Mouse (Mus musculus): ENCODE measurements around the gene Osbpl3.

Gene Osbpl3

DNA sequence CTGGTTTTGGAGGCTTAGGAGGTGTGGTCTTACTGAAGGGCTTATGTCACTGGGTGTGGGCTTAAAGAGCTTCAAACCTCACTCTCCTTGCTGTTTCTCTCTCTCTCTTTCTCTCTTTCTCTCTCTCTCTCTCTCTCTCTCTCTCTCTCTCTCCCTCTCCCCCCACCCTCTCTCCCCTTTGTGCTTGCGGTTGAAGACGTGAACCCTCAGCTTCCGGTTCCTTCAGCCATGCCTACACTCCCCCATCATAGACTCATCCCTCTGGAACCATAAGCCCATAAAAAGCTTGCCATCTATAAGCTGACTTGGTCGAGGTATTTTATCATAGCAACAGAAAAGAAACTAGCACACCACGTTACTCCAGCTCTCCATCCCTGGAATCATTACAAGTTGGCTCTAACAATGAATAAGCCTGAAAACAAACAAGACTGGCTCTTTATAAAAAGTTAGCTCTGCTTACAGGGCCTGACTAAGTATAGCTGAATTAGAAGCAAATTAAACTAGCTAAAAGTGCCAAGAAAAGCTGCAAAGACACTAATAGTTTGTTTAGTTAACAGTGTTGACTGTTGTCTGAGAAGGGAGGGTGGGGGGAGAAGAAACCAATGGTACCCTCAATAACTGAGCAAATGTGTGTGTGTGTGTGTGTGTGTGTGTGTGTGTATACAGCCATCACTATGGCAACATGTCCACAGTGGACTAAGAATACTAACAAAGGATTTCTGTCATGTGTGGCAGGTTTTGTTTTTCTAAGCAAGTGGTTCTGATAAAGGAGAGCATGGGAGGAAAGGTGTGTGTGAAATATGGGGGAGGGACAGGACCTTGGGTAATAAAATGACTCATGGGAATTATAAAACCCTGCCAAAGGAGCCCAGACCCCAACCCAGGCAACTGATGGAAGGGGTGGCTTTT lies 83.2 kb downstream of the Osbpl3 start:
- DNase-seq (ENCODE audit: low spot score in 2 of 2) = no peak

DNA sequence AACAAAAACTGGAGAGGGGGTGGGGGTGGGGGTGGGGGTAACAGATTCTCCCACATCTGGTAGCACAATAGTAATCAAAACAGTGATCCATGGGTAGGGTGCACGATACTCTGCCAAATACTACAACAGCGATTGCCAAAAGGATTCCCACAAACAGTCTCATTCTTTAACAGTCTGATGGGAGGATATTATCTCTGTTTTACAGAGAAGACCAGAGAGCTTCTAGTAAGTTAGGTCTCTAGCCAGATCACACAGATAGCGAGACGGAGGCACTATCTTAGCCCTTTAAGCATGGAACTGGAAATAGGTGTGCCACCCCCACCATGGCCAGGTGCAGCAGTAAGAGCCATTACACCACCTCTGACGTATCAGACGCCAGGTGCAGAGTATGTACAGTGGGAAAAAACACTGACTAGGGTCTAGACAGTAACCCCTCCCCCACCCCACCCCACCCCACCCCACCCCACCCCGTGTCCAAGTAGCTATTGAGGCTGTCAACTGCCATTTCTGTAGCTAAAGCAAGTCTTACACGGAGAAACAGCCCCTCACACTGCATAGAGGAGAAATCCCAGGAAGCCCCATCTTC lies 84.4 kb downstream of the Osbpl3 start:
- DNase-seq (ENCODE audit: low spot score in 2 of 2) = no peak

GRCm38 (mm10) chr6:50368502-50369292 lies 87.3 kb downstream of the Osbpl3 start:
- DNase-seq (ENCODE audit: low spot score in 2 of 2) = no peak

DNA sequence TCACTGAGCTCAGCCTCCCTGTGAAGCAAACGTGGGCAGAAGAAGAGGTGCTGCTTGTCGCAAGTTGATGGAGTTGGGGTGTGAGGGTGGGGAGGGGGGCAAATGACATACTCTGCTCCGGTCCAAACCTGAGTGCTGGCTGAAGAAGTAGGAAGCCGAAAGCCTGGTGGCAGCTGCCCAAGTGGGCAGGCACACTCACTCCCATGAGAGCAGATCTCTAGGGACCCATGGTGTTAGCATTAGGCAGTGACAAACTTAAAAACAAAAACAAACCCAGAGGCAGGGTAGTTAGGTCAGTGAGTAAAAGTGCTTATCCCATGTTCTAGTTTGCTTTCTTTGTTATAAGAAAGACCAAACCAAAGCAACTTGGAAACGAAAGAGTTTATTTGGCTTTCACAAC lies 88.2 kb downstream of the Osbpl3 start:
- no peak for DNase-seq (ENCODE audit: low spot score in 2 of 2)

- DNase-seq (ENCODE audit: low spot score in 2 of 2) = peak; percentile 69 to 81
Measured at GRCm38 (mm10) chr6:50366724-50367123, 89.3 kb downstream of the Osbpl3 start.

- no peak for DNase-seq (ENCODE audit: low spot score in 2 of 2)
Measured at GRCm38 (mm10) chr6:50366319-50366718, 89.7 kb downstream of the Osbpl3 start.

GRCm38 (mm10) chr6:50364364-50364763 lies 91.6 kb downstream of the Osbpl3 start:
- no peak for DNase-seq (ENCODE audit: low spot score in 2 of 2)

DNA sequence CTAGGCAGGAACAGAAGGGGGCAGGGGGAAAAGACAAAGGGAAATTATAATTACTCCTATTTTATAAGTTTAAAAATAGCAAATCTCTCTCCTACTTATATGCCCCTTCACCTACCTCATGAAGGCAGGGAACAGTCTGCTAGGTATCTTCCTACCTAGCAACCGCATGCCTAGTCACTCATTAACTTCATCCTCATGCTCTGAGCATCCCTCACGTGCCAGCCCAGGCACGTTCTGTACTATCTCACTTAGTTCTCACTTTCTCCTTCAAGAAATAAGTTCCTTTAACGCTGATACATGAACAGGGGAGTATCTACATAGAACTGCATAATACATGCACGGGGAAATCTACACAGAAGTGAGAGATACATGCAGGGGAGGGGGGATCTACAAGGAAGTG lies 92.6 kb downstream of the Osbpl3 start:
- DNase-seq (ENCODE audit: low spot score in 2 of 2) = no peak

GRCm38 (mm10) chr6:50362704-50363261 lies 93.2 kb downstream of the Osbpl3 start:
- no peak for DNase-seq (ENCODE audit: low spot score in 2 of 2)

DNA sequence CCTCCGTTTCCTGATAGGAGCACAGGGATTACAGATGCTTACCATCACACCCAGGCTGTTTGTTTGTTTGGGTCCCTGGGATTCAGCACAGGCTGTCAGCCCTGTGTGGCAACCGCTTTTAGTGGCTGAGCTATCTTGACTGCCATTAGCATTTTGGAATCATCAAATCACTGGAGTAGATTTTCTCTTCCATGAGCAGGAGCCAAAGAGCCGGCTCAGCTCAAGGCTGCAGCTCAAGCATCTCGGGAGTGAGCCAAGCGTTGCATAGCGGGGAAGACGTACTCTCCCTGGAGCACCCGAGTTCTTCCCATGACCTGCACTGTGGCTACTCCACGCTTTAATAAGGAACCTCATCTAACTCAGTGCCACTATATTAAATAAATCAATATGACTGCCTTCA lies 93.8 kb downstream of the Osbpl3 start:
- no peak for DNase-seq (ENCODE audit: low spot score in 2 of 2)

DNA sequence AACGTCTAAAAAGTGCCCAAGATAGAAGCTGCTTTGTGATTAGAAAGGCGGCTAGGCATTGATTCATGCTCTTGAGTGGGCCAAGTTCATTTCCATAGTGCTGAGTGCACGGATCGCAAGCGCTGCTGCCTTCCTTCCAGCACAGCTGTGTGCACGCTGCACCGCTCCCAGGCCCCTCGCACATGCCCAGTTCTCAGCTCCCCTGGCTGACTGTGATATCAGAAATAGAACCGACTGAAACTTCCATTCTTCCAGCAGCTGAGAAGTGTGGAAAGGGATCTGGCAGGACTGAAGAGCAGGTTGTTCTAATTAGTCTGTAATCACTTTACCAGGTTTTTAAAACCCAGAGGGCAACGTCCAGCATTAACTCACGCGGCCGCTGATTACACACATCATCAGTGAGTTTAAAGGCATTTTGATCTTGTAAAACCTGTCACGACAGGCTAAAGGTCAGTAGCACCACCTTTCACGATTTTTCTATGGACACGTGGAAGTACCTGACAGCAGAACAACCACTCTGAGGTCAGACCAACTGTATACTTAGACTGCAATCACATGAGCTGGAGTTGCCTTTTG lies 97.8 kb downstream of the Osbpl3 start:
- peak; percentile 83 for DNase-seq (ENCODE audit: low spot score in 2 of 2)

GRCm38 (mm10) chr6:50354688-50355660 lies 101.0 kb downstream of the Osbpl3 start:
- no peak for DNase-seq (ENCODE audit: low spot score in 2 of 2)

GRCm38 (mm10) chr6:50352812-50353211 lies 103.2 kb downstream of the Osbpl3 start:
- no peak for DNase-seq (ENCODE audit: low spot score in 2 of 2)

GRCm38 (mm10) chr6:50350911-50351310 lies 105.1 kb downstream of the Osbpl3 start:
- DNase-seq (ENCODE audit: low spot score in 2 of 2) = no peak

DNA sequence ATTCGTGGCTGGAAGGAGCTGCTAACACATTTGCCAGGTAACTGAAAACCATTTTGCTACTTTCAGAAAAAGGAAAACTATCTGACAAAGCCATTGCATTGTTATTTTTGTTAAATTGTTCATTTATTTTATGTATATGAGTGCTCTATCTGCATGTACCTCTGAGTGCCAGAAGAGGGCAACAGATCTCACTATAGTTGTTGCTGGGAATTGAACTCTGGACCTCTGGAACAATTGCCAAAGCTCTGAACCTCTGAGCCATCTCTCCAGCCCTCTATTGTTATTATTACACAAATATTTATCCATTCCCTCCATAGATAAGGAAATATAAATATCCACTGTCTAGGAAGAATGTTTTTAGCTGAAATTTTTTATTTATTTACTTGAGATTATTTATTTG lies 107.4 kb downstream of the Osbpl3 start:
- DNase-seq (ENCODE audit: low spot score in 2 of 2) = no peak

DNA sequence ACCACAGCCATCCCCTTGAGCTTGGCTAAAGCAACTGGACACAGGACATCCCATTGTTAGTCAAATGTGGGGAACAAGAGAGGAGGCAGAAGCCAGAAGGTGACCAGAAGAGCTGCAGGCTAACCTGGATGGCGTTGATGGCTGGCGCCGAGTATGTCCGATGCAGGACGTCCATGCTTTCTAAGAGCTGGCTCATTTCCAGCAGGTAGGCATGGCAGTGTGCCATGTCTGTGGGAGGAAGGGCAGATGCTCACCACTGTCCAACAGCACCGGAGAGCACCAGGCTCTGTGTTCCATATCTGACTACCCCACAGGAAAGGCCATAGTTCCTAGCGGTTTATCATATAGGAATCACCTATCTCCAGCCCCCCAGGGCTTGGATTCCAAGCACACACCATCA lies 109.8 kb downstream of the Osbpl3 start:
- no peak for DNase-seq (ENCODE audit: low spot score in 2 of 2)

DNA sequence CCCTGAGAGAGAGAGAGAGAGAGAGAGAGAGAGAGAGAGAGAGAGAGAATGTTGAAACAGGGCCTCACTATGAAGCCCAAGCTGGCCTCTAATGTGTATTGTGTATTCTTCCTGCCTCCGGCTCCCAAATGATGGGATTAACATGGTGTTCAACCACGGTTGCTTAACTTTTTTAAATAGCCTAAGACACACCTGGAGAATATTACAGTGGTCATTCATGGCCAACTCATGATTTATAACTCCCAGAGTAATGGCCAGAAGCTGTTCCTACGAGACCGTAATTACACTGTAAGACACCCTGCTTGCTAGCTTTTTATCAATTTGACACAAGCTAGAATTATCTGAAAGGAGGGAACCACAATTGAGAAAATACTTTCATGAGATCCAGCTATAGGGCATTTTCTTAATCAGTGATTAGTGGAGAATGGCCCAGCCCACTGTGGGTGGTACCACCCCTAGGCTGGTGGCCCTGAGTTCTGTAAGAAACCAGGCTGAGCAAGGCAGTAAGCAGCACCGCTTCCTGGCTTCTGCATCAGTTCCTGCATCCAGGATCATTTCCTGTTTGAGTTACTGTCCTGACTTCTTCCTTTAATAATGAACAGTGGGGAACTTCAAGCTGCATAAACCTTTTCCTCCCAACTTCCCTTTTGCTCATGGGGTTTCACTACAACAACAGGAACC lies 115.6 kb downstream of the Osbpl3 start:
- no peak for DNase-seq (ENCODE audit: low spot score in 2 of 2)

DNA sequence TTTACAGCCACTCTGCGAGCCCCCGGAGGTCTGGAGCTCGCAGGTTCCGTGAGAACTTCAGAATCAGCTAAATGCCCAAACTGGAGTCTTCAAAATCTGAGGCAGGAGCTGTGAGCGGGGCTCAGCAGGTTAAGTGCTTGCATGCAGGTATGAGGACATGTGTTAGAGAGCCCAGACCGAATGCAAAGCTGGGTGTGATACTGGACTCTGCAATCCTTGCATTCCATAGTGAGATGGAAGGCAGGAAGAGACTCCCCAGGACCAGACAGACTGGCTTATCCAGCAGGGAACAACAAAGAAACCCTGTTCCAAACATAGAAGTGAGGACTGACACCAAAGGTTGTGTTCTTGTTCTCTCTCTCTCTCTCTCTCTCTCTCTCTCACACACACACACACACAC lies 118.6 kb downstream of the Osbpl3 start:
- DNase-seq (ENCODE audit: low spot score in 2 of 2) = no peak

- DNase-seq (ENCODE audit: low spot score in 2 of 2) = no peak
Measured at GRCm38 (mm10) chr6:50336376-50336775, 119.6 kb downstream of the Osbpl3 start.
